Mouse (Mus musculus) pancreas, adult 10 weeks (tissue): Measurements from ENCODE around the gene Fundc1. TPM values are rescaled to one million over a fixed set of nuclear protein-coding genes. Genes with fewer than 3 reads are reported as not detected.

Experiments
- polyA plus RNA-seq: library from polyadenylated mRNA; stranded (reverse); fragments of 350-450 nt; fragmentation: Illumina TruSeq; extraction: RNeasy Lipid Tissue Mini Kit (QIAGEN cat#74804); gene quantifications from one replicate; pipeline ENCODE4 v1.2.3, GENCODE M21; 2015; ENCODE audit warnings: low read depth, low replicate concordance; ENCODE audit not compliant: insufficient read depth

Fundc1 gene
- polyA plus RNA-seq = 7.4 TPM

GRCm38 (mm10) chrX:17571621-17572459, at the start of gene Fundc1:
TSS of gene Fundc1 (minus strand) at chrX:17572325.

